In genomic region chr10:94940786-94941185, GRCm38 (mm10) we compare ENCODE assay signal across 13 mouse cellular contexts. TPM values are rescaled to one million over a fixed set of nuclear protein-coding genes. Genes with fewer than 3 reads are reported as not detected.
A peak's percentile ranks its signal among the peaks of the same experiment; 100 is the strongest.
DNase-seq lines count a peak whose midpoint lies in the region; ATAC-seq and TF ChIP-seq lines count a peak whose summit lies in the region.
"Had no signal": no experiment of that assay in that cellular context is flagged by ENCODE, and none has a peak within 500 bp of the region (broad histone marks: within the 10 kb centered on the region; RNA-seq: fewer than 3 reads in every experiment).

No protein-coding gene starts in this region.

- no peak for ATAC-seq in heart, embryonic 11.5 days (replicated peaks; ENCODE audit: insufficient number of reproducible peaks, low FRiP score, low TSS enrichment)
- ATAC-seq in hindbrain, embryonic 12.5 days (ENCODE audit: low FRiP score): no peak
- no peak for ATAC-seq in midbrain, embryonic 16.5 days
- no peak for ATAC-seq in frontal cortex, adult (ENCODE audit: low TSS enrichment)
- ATAC-seq: Patski had no signal

- TF ChIP-seq CTCF in gastrocnemius, adult 2 months (IDR thresholded peaks at IDR 0.05): no peak

- peaks cover 11% of the 10 kb centered on the region for H3K4me1 ChIP-seq in heart, embryonic 11.5 days (ENCODE audit: control insufficient read depth, insufficient read depth, low read length)
- H3K4me1 ChIP-seq in hindbrain, embryonic 12.5 days: peaks cover 45% of the 10 kb centered on the region
- peaks cover 31% of the 10 kb centered on the region for H3K4me1 ChIP-seq in midbrain, embryonic 16.5 days (ENCODE audit: control insufficient read depth, insufficient read depth, low read length)

- H3K9me3 ChIP-seq in heart, embryonic 11.5 days (replicated peaks; ENCODE audit: control insufficient read depth, low read length): no peaks in the 10 kb centered on the region
- no peaks in the 10 kb centered on the region for H3K9me3 ChIP-seq in hindbrain, embryonic 12.5 days (replicated peaks)
- H3K9me3 ChIP-seq in midbrain, embryonic 16.5 days (replicated peaks; ENCODE audit: control insufficient read depth, low read length, poor library complexity, severe bottlenecking): no peaks in the 10 kb centered on the region
- H3K9me3 ChIP-seq: kidney, embryonic 15.5 days had no signal

- H3K27me3 ChIP-seq in heart, embryonic 11.5 days (ENCODE audit: control insufficient read depth, insufficient read depth, low read length): peaks cover 33% of the 10 kb centered on the region
- peaks cover 31% of the 10 kb centered on the region for H3K27me3 ChIP-seq in hindbrain, embryonic 12.5 days
- H3K27me3 ChIP-seq in midbrain, embryonic 16.5 days (ENCODE audit: control insufficient read depth, insufficient read depth, low read depth, low read length): no peaks in the 10 kb centered on the region

- no peak for DNase-seq in heart, postnatal 10 days
- DNase-seq in brain, adult 2 months (ENCODE audit: low read depth, low spot score): peak; percentile 65
- no peak for DNase-seq in gastrocnemius, adult 2 months
- no peak for DNase-seq in urinary bladder, postnatal 25 days (ENCODE audit: low spot score)
- DNase-seq: adrenal gland, postnatal 36 days; cerebellum, postnatal 36 days; lung, postnatal 14 days had no signal

- H3K4me3 ChIP-seq in heart, embryonic 11.5 days (ENCODE audit: low read depth, low read length): no peak overlapping the region
- H3K4me3 ChIP-seq in hindbrain, embryonic 12.5 days: peak overlapping the region; percentile 11; the same call in 1 of the 2 replicates
- peak overlapping the region; percentile 37 for H3K4me3 ChIP-seq in midbrain, embryonic 16.5 days (ENCODE audit: low read depth, low read length)
- H3K4me3 ChIP-seq in gastrocnemius, adult 2 months: no peak overlapping the region
- H3K4me3 ChIP-seq: kidney, embryonic 15.5 days had no signal

- no peak overlapping the region for H3K9ac ChIP-seq in heart, embryonic 11.5 days (ENCODE audit: low read depth, low read length)
- no peak overlapping the region for H3K9ac ChIP-seq in hindbrain, embryonic 12.5 days
- H3K9ac ChIP-seq in midbrain, embryonic 16.5 days (ENCODE audit: low read depth, low read length): peak overlapping the region; percentile 49
- H3K9ac ChIP-seq: kidney, embryonic 15.5 days had no signal

- 26% methylated on average over 7 of the region's 7 CpGs for WGBS in heart, embryonic 11.5 days (ENCODE audit: insufficient replicate concordance)
- 11% methylated on average over 7 of the region's 7 CpGs for WGBS in hindbrain, embryonic 12.5 days
- 2% methylated on average over 7 of the region's 7 CpGs for WGBS in midbrain, embryonic 16.5 days

- H3K27ac ChIP-seq in heart, embryonic 11.5 days (ENCODE audit: low read depth, low read length): no peak overlapping the region
- no peak overlapping the region for H3K27ac ChIP-seq in hindbrain, embryonic 12.5 days
- H3K27ac ChIP-seq in midbrain, embryonic 16.5 days (ENCODE audit: low read length): peak overlapping the region; percentile 67
- no peak overlapping the region for H3K27ac ChIP-seq in gastrocnemius, adult 2 months
- H3K27ac ChIP-seq: kidney, embryonic 15.5 days had no signal

- H3K4me2 ChIP-seq in heart, embryonic 11.5 days: peak overlapping the region; percentile 16; the same call in 1 of the 2 replicates
- peak overlapping the region; percentile 65 for H3K4me2 ChIP-seq in hindbrain, embryonic 12.5 days (replicated peaks)
- H3K4me2 ChIP-seq in midbrain, embryonic 16.5 days (ENCODE audit: low read length): peak overlapping the region; percentile 83
- H3K4me2 ChIP-seq: kidney, embryonic 15.5 days had no signal

- H3K36me3 ChIP-seq in heart, embryonic 11.5 days (ENCODE audit: control insufficient read depth, insufficient read depth, low read length): no peaks in the 10 kb centered on the region
- H3K36me3 ChIP-seq in hindbrain, embryonic 12.5 days: no peaks in the 10 kb centered on the region
- no peaks in the 10 kb centered on the region for H3K36me3 ChIP-seq in midbrain, embryonic 16.5 days (ENCODE audit: control insufficient read depth, insufficient read depth, low read length)
- H3K36me3 ChIP-seq: kidney, embryonic 15.5 days had no signal

- intact Hi-C loops in heart, postnatal 10 days (cut with DNase I): no loop called here
- intact Hi-C loops in gastrocnemius, adult 2 months (cut with DNase I): loop anchor here (5.0 to 10.0 kb wide), 2 partner anchors 136 to 318 kb away; no protein-coding TSS in a partner anchor

RNA-seq across cellular contexts. Expression of gene Plxnc1, which starts 3.8 kb away (rescaled TPM):
- polyA plus RNA-seq in heart, embryonic 11.5 days (2014; fragmentation: Nextera tagmentation; extraction: Ambion mirVana): 6.7 and 7.1 TPM in 2 replicates
- 1 to 10 TPM; 5.2 to 5.6 TPM for total RNA-seq in heart, postnatal 10 days (2021)
- polyA plus RNA-seq in hindbrain, embryonic 12.5 days (2016; fragmentation: Nextera tagmentation; extraction: Ambion mirVana): 6.4 and 6.7 TPM in 2 replicates
- polyA plus RNA-seq in midbrain, embryonic 16.5 days (2015; fragmentation: Nextera tagmentation; extraction: Ambion mirVana): 14.6 and 15.4 TPM in 2 replicates
- under 1 TPM; 0.33 to 0.59 TPM for total RNA-seq in gastrocnemius, adult 2 months (2021)

Comparison
In these comparisons a context has a peak if more than half of its experiments do, and no peak if none do; other contexts are left out.
1. H3K4me2 ChIP-seq: peak in every context shown above with its lines; median percentile 83 in midbrain, embryonic 16.5 days; 65 in hindbrain, embryonic 12.5 days; 16 in heart, embryonic 11.5 days.
2. H3K4me3 ChIP-seq: peak in hindbrain, embryonic 12.5 days (single experiment) and midbrain, embryonic 16.5 days (single experiment); none in heart, embryonic 11.5 days (single experiment) and gastrocnemius, adult 2 months (single experiment).